Mouse (Mus musculus): ENCODE data around the gene Ndufaf7. TPM values are rescaled to one million over a fixed set of nuclear protein-coding genes. Genes with fewer than 3 reads are reported as not detected.

Ndufaf7 gene
- 1.1 and 1.9 TPM in 2 replicates for polyA plus RNA-seq (2012; ENCODE audit: low replicate concordance)

DNA sequence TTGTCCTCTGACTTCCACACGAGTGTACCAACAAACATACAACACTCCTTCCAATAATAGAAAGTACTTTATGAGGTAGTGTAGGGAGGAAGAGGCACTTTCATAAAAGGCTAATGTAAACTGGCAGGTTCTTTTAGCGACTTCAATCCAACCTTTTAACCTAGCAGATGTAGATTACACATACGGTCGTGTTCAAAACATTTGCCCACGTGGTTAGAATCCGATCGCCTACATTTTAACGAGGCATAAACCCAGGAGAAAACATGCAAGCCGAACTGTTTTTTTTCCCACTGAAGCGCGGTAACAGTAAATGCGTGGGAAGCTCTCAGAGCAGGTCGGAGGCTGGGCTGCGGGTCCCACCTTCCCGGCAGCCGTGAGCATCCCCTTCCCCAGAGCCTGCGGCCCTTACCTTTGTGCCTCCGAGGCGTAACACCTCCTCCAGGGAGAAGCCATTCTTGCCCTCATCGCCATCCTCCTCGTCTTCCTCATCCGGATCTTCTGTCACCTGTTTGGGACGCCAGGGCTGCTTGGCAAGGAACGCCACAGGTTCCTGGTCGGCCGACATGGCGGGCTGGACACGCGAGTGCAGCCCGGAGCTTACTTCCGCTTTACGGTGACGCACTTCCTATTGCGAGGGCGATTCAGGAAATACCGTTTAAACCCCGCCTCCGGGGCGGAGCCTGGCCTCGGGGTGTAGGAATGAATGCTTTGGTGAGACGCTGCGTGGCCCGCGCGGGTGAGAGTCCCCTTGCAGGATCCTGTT lies at the start of gene Ndufaf7, which contains the start of gene Cebpz:
Ndufaf7 (plus strand) TSS at position 671 of the 763 bp plus-strand sequence.
Cebpz (minus strand) TSS at position 601 of the 763 bp plus-strand sequence.

DNA sequence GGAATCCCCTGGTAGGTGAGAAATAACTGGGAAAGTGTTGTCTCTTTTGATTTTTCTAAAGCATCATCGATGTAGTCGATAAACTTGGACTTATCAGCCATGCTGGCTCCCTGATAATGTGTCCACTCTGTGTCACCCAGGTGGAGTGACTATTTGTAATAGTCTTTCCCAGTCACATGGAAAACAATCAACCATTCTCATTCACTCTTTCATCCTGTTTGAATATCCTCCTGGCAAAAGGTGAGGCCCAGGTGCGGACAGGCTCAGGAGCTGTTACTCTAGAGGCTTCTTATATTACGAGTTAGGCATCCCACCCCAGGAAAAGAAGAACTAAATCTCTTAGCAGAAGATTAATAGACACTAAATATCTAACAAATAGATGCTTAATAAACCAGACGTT lies 30.0 kb upstream of the Ndufaf7 start, which contains the start of gene Sult6b1:
Sult6b1 (minus strand) TSS at position 101 of the 400 bp plus-strand sequence.

DNA sequence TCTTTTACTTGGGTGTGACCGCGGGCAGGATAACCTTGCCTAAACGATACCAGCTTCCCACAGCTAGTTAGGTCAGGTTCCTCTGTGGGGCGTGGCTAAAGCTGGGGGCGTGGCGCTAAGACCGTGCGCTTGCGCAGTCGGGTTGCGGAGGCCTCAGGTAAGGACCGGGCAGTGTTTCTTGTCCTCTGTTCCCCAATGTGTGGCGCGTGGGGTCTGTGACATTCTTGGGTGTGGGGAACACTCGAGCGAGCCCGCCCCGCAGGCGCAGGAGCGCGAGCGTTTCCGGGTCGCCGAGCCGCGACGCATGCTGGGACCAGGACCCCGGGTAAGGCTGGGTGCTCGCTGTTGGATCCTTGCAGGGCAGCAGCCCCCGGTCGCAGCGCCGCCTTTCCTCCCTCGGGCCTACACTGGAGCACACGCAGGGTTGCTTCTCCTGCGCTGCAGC lies 20.5 kb upstream of the Ndufaf7 start, which contains the start of gene Cebpzos:
Cebpzos (plus strand) TSS at position 132 of the 445 bp plus-strand sequence.

Other genes with a start within 250 kb of the Ndufaf7 start
- gene Strn, start 199.9 kb upstream of the Ndufaf7 start, polyA plus RNA-seq (2012; ENCODE audit: low replicate concordance), result 2.9 and 4.5 TPM in 2 replicates
- gene Heatr5b, start 101.8 kb upstream of the Ndufaf7 start, polyA plus RNA-seq (2012; ENCODE audit: low replicate concordance), result 2.2 and 7.5 TPM in 2 replicates
- 0.79 and 6.8 TPM in 2 replicates for gene Gpatch11, start 101.6 kb upstream of the Ndufaf7 start, polyA plus RNA-seq (2012; ENCODE audit: low replicate concordance)
- 4.3 and 7.0 TPM in 2 replicates for gene Eif2ak2, start 54.6 kb upstream of the Ndufaf7 start, polyA plus RNA-seq (2012; ENCODE audit: low replicate concordance)
- not detected in 2 replicates for gene Sult6b1, start 30.1 kb upstream of the Ndufaf7 start, polyA plus RNA-seq (2012; ENCODE audit: low replicate concordance)
- gene Cebpzos, start 20.6 kb upstream of the Ndufaf7 start, polyA plus RNA-seq (2012; ENCODE audit: low replicate concordance), result 3.9 and 4.3 TPM in 2 replicates
- gene Cebpz, start 70 bp upstream of the Ndufaf7 start, polyA plus RNA-seq (2012; ENCODE audit: low replicate concordance), result 5.6 and 19.6 TPM in 2 replicates
- 1.4 and 2.1 TPM in 2 replicates for gene Prkd3, start 83.7 kb downstream of the Ndufaf7 start, polyA plus RNA-seq (2012; ENCODE audit: low replicate concordance)
- 0.25 TPM in 1 of 2 replicates, not detected in the other for gene Qpct, start 114.8 kb downstream of the Ndufaf7 start, polyA plus RNA-seq (2012; ENCODE audit: low replicate concordance)

All from hematopoietic multipotent progenitor cell, adult 10-12 weeks (in vitro differentiated cells).